Mouse (Mus musculus) small intestine, adult 2 months (tissue): Measurements from ENCODE around the gene Impg1.

Experiments
- CTCF ChIP-seq: fragments of 200-500 bp; IDR thresholded peaks from 2 replicates; pipeline ENCODE4 v1.5.1; 2012; ENCODE audit warnings: low read depth, mild to moderate bottlenecking, control low read depth, inconsistent platforms, low read length, moderate library complexity, mixed read lengths; ENCODE audit not compliant: insufficient replicate concordance, insufficient read length; ENCODE audit errors: extremely low read depth
- POLR2A ChIP-seq: fragments of 200-500 bp; IDR thresholded peaks from 2 replicates; pipeline ENCODE4 v1.6.1; 2012; ENCODE audit warnings: low read depth, mild to moderate bottlenecking, control low read depth, inconsistent platforms, low read length, moderate library complexity

GRCm38 (mm10) chr9:80460420-80460819 is 4.9 kb downstream of the Impg1 start:
- TF ChIP-seq CTCF (no peak), POLR2A (no peak)
